Comparison of ENCODE assay signal across 16 mouse cellular contexts in genomic region chrX:56790591-56790990, GRCm38 (mm10). TPM values are rescaled to one million over a fixed set of nuclear protein-coding genes. Genes with fewer than 3 reads are reported as not detected.
DNase-seq lines count a peak whose midpoint lies in the region; ATAC-seq and TF ChIP-seq lines count a peak whose summit lies in the region.
"Had no signal": no experiment of that assay in that cellular context is flagged by ENCODE, and none has a peak within 500 bp of the region (broad histone marks: within the 10 kb centered on the region; RNA-seq: fewer than 3 reads in every experiment).

No protein-coding gene starts in this region.

- H3K27me3 ChIP-seq in intestine, embryonic 15.5 days (replicated peaks) = no peaks in the 10 kb centered on the region
- no peaks in the 10 kb centered on the region for H3K27me3 ChIP-seq in intestine, postnatal 0 days (replicated peaks; ENCODE audit: control insufficient read depth, insufficient read depth, low read length)
- H3K27me3 ChIP-seq: CH12.LX; embryonic facial prominence, embryonic 13.5 days; embryonic facial prominence, embryonic 15.5 days; forebrain, embryonic 12.5 days had no signal

- TF ChIP-seq CTCF in gastrocnemius, adult 2 months (IDR thresholded peaks at IDR 0.05) = no peak
- TF ChIP-seq CTCF in intestine, postnatal 0 days (IDR thresholded peaks at IDR 0.05; ENCODE audit: low read depth) = no peak

- peak; percentile 10 for DNase-seq in adrenal gland, postnatal 10 days
- DNase-seq in adrenal gland, postnatal 4 days (ENCODE audit: low spot score in 2 of 2) = no peak
- DNase-seq in gastrocnemius, adult 2 months = peak; percentile 16
- no peak for DNase-seq in gastrocnemius, postnatal 36 days

- WGBS in intestine, embryonic 15.5 days = 83% methylated on average over 4 of the region's 4 CpGs
- 78% methylated on average over 4 of the region's 4 CpGs for WGBS in intestine, postnatal 0 days

- no peak overlapping the region; the same call in 1 of the 2 replicates for H3K4me3 ChIP-seq in gastrocnemius, adult 2 months
- H3K4me3 ChIP-seq in intestine, embryonic 15.5 days (replicated peaks) = no peak overlapping the region
- H3K4me3 ChIP-seq in intestine, postnatal 0 days (ENCODE audit: low read depth, low read length) = no peak overlapping the region
- H3K4me3 ChIP-seq: embryonic facial prominence, embryonic 13.5 days; embryonic facial prominence, embryonic 15.5 days; erythroblast, embryonic 14.5 days; forebrain, embryonic 10.5 days; forebrain, embryonic 12.5 days had no signal

- no peaks in the 10 kb centered on the region for H3K4me1 ChIP-seq in intestine, embryonic 15.5 days (replicated peaks)
- H3K4me1 ChIP-seq in intestine, postnatal 0 days (replicated peaks; ENCODE audit: control insufficient read depth, insufficient read depth, low read length) = no peaks in the 10 kb centered on the region
- H3K4me1 ChIP-seq: embryonic facial prominence, embryonic 15.5 days had no signal

- H3K4me2 ChIP-seq in intestine, embryonic 15.5 days (replicated peaks) = no peak overlapping the region
- no peak overlapping the region for H3K4me2 ChIP-seq in intestine, postnatal 0 days (replicated peaks; ENCODE audit: low read depth)
- H3K4me2 ChIP-seq: embryonic facial prominence, embryonic 13.5 days; embryonic facial prominence, embryonic 15.5 days; forebrain, embryonic 12.5 days had no signal

- peak overlapping the region; percentile 55; the same call in 1 of the 2 replicates for H3K27ac ChIP-seq in gastrocnemius, adult 2 months
- no peak overlapping the region for H3K27ac ChIP-seq in intestine, embryonic 15.5 days
- no peak overlapping the region for H3K27ac ChIP-seq in intestine, postnatal 0 days (ENCODE audit: low read depth, low read length)
- H3K27ac ChIP-seq: embryonic facial prominence, embryonic 13.5 days; embryonic facial prominence, embryonic 15.5 days; forebrain, embryonic 10.5 days; forebrain, embryonic 12.5 days had no signal

- peak; percentile 27; the same call in 1 of the 2 replicates for ATAC-seq in intestine, embryonic 15.5 days
- ATAC-seq in intestine, postnatal 0 days = no peak
- ATAC-seq: activated CD4-positive, CD25-positive, alpha-beta regulatory T cell, adult 4 months; CD4-positive, CD25-positive, alpha-beta regulatory T cell, adult 4 months; Patski had no signal

- no peak overlapping the region for H3K9ac ChIP-seq in intestine, embryonic 15.5 days
- no peak overlapping the region for H3K9ac ChIP-seq in intestine, postnatal 0 days (ENCODE audit: low read depth, low read length)
- H3K9ac ChIP-seq: embryonic facial prominence, embryonic 13.5 days; embryonic facial prominence, embryonic 15.5 days; forebrain, embryonic 12.5 days had no signal

- H3K36me3 ChIP-seq in intestine, embryonic 15.5 days = no peaks in the 10 kb centered on the region
- no peaks in the 10 kb centered on the region; the same call in 1 of the 2 replicates for H3K36me3 ChIP-seq in intestine, postnatal 0 days (ENCODE audit: control insufficient read depth, insufficient read depth)
- H3K36me3 ChIP-seq: embryonic facial prominence, embryonic 13.5 days; G1E had no signal

- intact Hi-C loops in gastrocnemius, adult 2 months (cut with DNase I) = loop anchor here (2.0 kb wide), 1 partner anchor 140 kb away; no protein-coding TSS in a partner anchor
- intact Hi-C loops in gastrocnemius, postnatal 36 days (cut with DNase I) = loop anchor here (2.0 kb wide), 2 partner anchors 36 to 140 kb away; no protein-coding TSS in a partner anchor

- H3K9me3 ChIP-seq in intestine, embryonic 15.5 days = no peaks in the 10 kb centered on the region
- no peaks in the 10 kb centered on the region for H3K9me3 ChIP-seq in intestine, postnatal 0 days (ENCODE audit: control insufficient read depth)
- H3K9me3 ChIP-seq: embryonic facial prominence, embryonic 13.5 days; embryonic facial prominence, embryonic 15.5 days; forebrain, embryonic 10.5 days; forebrain, embryonic 12.5 days; G1E had no signal

RNA-seq across cellular contexts. Expression of gene Map7d3, which starts 31.5 kb away (rescaled TPM):
- total RNA-seq in adrenal gland, postnatal 10 days (2021) = 1 to 10 TPM; 3.6 TPM
- 1 to 10 TPM; 3.9 to 5.6 TPM for total RNA-seq in adrenal gland, postnatal 4 days (2021)
- total RNA-seq in gastrocnemius, adult 2 months (2021) = under 1 TPM; 0.18 to 0.25 TPM
- total RNA-seq in gastrocnemius, postnatal 36 days (2021) = under 1 TPM; 0.12 to 0.46 TPM
- 1.7 and 2.0 TPM in 2 replicates for polyA plus RNA-seq in intestine, embryonic 15.5 days (2015; fragmentation: Nextera tagmentation; extraction: Ambion mirVana)
- 1.2 and 1.4 TPM in 2 replicates for polyA plus RNA-seq in intestine, postnatal 0 days (2015; fragmentation: Nextera tagmentation; extraction: Ambion mirVana)
- total RNA-seq: CH12.LX, G1E had no signal
- polyA plus RNA-seq: erythroblast, embryonic 14.5 days; G1E had no signal

RNA-seq across cellular contexts. Expression of gene Fhl1, which starts 59.0 kb away (rescaled TPM):
- total RNA-seq in adrenal gland, postnatal 10 days (2021) = 100 to 1,000 TPM; 146 to 212 TPM
- 100 to 1,000 TPM in 1 of 2 experiments, 10 to 100 TPM in 1; 56.5 to 130 TPM for total RNA-seq in adrenal gland, postnatal 4 days (2021)
- total RNA-seq in gastrocnemius, adult 2 months (2021) = 1,000 to 10,000 TPM in 1 of 2 experiments, 100 to 1,000 TPM in 1; 673 to 2,064 TPM
- 1,000 to 10,000 TPM in 1 of 2 experiments, 100 to 1,000 TPM in 1; 727 to 1,109 TPM for total RNA-seq in gastrocnemius, postnatal 36 days (2021)
- polyA plus RNA-seq in intestine, embryonic 15.5 days (2015; fragmentation: Nextera tagmentation; extraction: Ambion mirVana) = 47.0 and 54.3 TPM in 2 replicates
- polyA plus RNA-seq in intestine, postnatal 0 days (2015; fragmentation: Nextera tagmentation; extraction: Ambion mirVana) = 95.9 and 102 TPM in 2 replicates
- total RNA-seq: CH12.LX had no signal
- polyA plus RNA-seq: activated CD4-positive, CD25-positive, alpha-beta regulatory T cell, adult 4 months; CD4-positive, CD25-positive, alpha-beta regulatory T cell, adult 4 months; G1E had no signal

Comparison
In these comparisons a context has a peak if more than half of its experiments do, and no peak if none do; other contexts are left out.
1. DNase-seq: peak in adrenal gland, postnatal 10 days (single experiment) and gastrocnemius, adult 2 months (single experiment); none in adrenal gland, postnatal 4 days (0 of 2) and gastrocnemius, postnatal 36 days (0 of 2).